Mouse (Mus musculus) ES-E14 (cell line): Measurements from ENCODE around the gene Cap2. TPM values are rescaled to one million over a fixed set of nuclear protein-coding genes. Genes with fewer than 3 reads are reported as not detected.

ENCODE experiments used
- DNase-seq: peaks from one replicate; pipeline ENCODE4 v3.0.0-alpha.2; 2013; ENCODE audit warnings: low read depth, low spot score
- H3K27ac ChIP-seq: 2 replicates; pipeline ENCODE4 v1.5.1; 2012; ENCODE audit warnings: low read depth, mild to moderate bottlenecking, low read length, moderate library complexity, mixed read lengths; ENCODE audit not compliant: poor library complexity, insufficient read depth, severe bottlenecking
- H3K36me3 ChIP-seq: 2 replicates; pipeline ENCODE4 v1.6.1; 2012; ENCODE audit warnings: mild to moderate bottlenecking, low read length, moderate library complexity, mixed read lengths; ENCODE audit not compliant: control insufficient read depth, poor library complexity, insufficient read depth, severe bottlenecking
- H3K4me1 ChIP-seq, 2 experiments: fragments of 150-350 bp in 1 of 2; sonication (generic) in 1 of 2; 2 replicates each; pipeline ENCODE4 v1.6.1; 2012; ENCODE audit warnings: low read length in 2 of 2, mild to moderate bottlenecking in 1 of 2, mixed read lengths in 1 of 2; ENCODE audit not compliant: control insufficient read depth in 2 of 2, insufficient read depth in 2 of 2, poor library complexity in 1 of 2
- H3K4me3 ChIP-seq, 2 experiments: fragments of 150-350 bp in 1 of 2; sonication (generic) in 1 of 2; 2 replicates each; pipeline ENCODE4 v1.5.1; 2012; ENCODE audit warnings: low read length in 2 of 2, low read depth in 1 of 2, mild to moderate bottlenecking in 1 of 2, mixed read lengths in 1 of 2; ENCODE audit not compliant: insufficient read depth in 1 of 2, poor library complexity in 1 of 2, severe bottlenecking in 1 of 2
- H3K9ac ChIP-seq: 2 replicates; pipeline ENCODE4 v1.6.1; 2012; ENCODE audit warnings: low read depth, mild to moderate bottlenecking, low read length, mixed read lengths; ENCODE audit not compliant: poor library complexity, insufficient read depth, severe bottlenecking
- H3K9me3 ChIP-seq: fragments of 150-350 bp; sonication (generic); 2 replicates; pipeline ENCODE4 v1.6.1; 2012; ENCODE audit warnings: low read depth, mild to moderate bottlenecking, low read length; ENCODE audit not compliant: control insufficient read depth, insufficient read depth
- CHD2 ChIP-seq: IDR thresholded peaks from 2 replicates; pipeline ENCODE4 v1.6.1; 2014; ENCODE audit warnings: mild to moderate bottlenecking, low read depth, low read length, inconsistent platforms
- HCFC1 ChIP-seq: IDR thresholded peaks from 2 replicates; pipeline ENCODE4 v1.6.1; 2012; ENCODE audit warnings: low read length, inconsistent platforms, borderline replicate concordance; ENCODE audit not compliant: insufficient read depth
- MAFK ChIP-seq: IDR thresholded peaks from 2 replicates; pipeline ENCODE4 v1.6.1; 2014; ENCODE audit warnings: mild to moderate bottlenecking, low read depth, low read length, inconsistent platforms; ENCODE audit not compliant: insufficient read depth
- ZC3H11A ChIP-seq: IDR thresholded peaks from 2 replicates; pipeline ENCODE4 v1.6.1; 2012; ENCODE audit warnings: low read depth, mild to moderate bottlenecking, inconsistent platforms, low read length, borderline replicate concordance
- ZNF384 ChIP-seq: IDR thresholded peaks from 2 replicates; pipeline ENCODE4 v1.6.1; 2012; ENCODE audit warnings: low read depth, low read length, inconsistent platforms
- in situ Hi-C, 2 experiments: fragments of 600-800 bp; cut with MboI; formaldehyde crosslinking; loops; one replicate each; pipeline ENCODE4 v1.15.1; 2025; ENCODE audit warnings: low sequenced_read_pairs in 2 of 2, inconsistent platforms in 1 of 2; ENCODE audit not compliant: unreplicated experiment in 2 of 2
- total RNA-seq: library from RNA; depleted of rRNA; stranded (reverse); fragments of 300-350 nt; gene quantifications from 2 replicates; pipeline ENCODE4 v1.2.3, GENCODE M21; 2012

The Cap2 gene
- total RNA-seq, 1 experiment = 5.1 TPM

- in situ Hi-C loops = loop anchor here (10.0 to 25.0 kb wide), 2 partner anchors 313 to 316 kb away; no protein-coding TSS in a partner anchor
- Histone ChIP-seq H3K4me1 (peaks cover 1 to 3% of the 10 kb centered on the region in 2 experiments; a peak in 2 of 4 replicates), H3K36me3 (no peaks in the 10 kb centered on the region), H3K4me3 (no peak overlapping the region), H3K9me3 (no peaks in the 10 kb centered on the region), H3K9ac (no peak overlapping the region), H3K27ac (no peak overlapping the region)
- no peak for TF ChIP-seq CHD2
- no peak for TF ChIP-seq MAFK
- TF ChIP-seq ZC3H11A = no peak
- TF ChIP-seq HCFC1 = no peak
- no peak for TF ChIP-seq ZNF384
- DNase-seq = no peak
These were observed 126.2 kb downstream of the Cap2 start for GRCm38 (mm10) chr13:46627841-46628240.

DNA sequence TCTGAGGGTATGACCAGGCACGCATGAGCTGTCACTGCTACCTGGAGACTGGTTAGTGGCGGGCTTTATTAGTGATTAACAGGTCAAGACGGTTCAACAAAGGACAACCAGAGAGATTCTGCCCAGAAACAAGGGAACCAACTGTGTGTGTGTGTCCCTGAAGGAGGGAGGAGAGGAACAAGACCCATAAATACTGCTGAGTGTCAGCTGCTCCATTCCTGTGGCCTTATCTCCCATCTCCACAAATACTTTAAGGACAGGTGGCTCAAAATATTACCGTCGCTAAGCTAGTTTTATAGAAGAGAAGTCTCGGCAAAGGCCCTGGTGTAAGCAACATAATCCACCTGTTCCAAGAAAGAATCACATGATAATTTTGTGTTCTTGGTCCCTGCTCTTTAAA is 127.7 kb downstream of the Cap2 start:
- no peak overlapping the region for H3K4me3 ChIP-seq
- H3K4me1 ChIP-seq = peaks cover 1 to 13% of the 10 kb centered on the region in 2 experiments; a peak in 3 of 4 replicates
- DNase-seq = no peak
- no peak overlapping the region for H3K9ac ChIP-seq
- in situ Hi-C loops = loop anchor here (10.0 to 25.0 kb wide), 2 partner anchors 315 to 317 kb away; no protein-coding TSS in a partner anchor
- H3K36me3 ChIP-seq = no peaks in the 10 kb centered on the region
- H3K27ac ChIP-seq = no peak overlapping the region
- H3K9me3 ChIP-seq = no peaks in the 10 kb centered on the region
- TF ChIP-seq ZNF384 = no peak
- no peak for TF ChIP-seq MAFK
- TF ChIP-seq CHD2 = no peak
- no peak for TF ChIP-seq ZC3H11A
- no peak for TF ChIP-seq HCFC1

DNA sequence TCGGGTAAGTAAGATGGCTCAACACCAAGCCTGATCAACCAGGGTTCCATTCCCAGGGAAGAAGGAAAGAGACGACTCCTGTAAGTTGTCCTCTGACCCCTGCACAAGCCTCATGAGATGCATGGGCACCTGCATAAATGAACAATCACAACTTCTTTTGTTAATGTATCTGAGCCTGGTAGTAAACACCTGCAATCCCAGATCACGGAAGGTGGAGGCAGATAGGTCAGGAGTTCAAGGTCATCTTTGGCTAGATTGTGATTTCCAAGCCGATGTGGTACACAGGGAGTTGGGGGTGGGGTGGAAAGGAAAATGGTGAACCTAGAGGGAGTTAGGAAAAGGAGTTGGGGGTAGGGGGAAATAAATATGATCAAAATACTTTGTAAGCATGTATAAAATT is 131.1 kb downstream of the Cap2 start:
- TF ChIP-seq ZC3H11A (no peak), MAFK (no peak), HCFC1 (no peak), ZNF384 (no peak), CHD2 (no peak)
- in situ Hi-C loops = loop anchor here in 1 of 2 experiments (25.0 kb wide), 1 partner anchor 320 kb away; no protein-coding TSS in a partner anchor
- H3K4me3 ChIP-seq = no peak overlapping the region
- H3K36me3 ChIP-seq = no peaks in the 10 kb centered on the region
- peaks cover 1 to 13% of the 10 kb centered on the region in 2 experiments; a peak in 2 of 4 replicates for H3K4me1 ChIP-seq
- H3K9me3 ChIP-seq = no peaks in the 10 kb centered on the region
- no peak for DNase-seq
- no peak overlapping the region for H3K27ac ChIP-seq
- H3K9ac ChIP-seq = no peak overlapping the region

DNA sequence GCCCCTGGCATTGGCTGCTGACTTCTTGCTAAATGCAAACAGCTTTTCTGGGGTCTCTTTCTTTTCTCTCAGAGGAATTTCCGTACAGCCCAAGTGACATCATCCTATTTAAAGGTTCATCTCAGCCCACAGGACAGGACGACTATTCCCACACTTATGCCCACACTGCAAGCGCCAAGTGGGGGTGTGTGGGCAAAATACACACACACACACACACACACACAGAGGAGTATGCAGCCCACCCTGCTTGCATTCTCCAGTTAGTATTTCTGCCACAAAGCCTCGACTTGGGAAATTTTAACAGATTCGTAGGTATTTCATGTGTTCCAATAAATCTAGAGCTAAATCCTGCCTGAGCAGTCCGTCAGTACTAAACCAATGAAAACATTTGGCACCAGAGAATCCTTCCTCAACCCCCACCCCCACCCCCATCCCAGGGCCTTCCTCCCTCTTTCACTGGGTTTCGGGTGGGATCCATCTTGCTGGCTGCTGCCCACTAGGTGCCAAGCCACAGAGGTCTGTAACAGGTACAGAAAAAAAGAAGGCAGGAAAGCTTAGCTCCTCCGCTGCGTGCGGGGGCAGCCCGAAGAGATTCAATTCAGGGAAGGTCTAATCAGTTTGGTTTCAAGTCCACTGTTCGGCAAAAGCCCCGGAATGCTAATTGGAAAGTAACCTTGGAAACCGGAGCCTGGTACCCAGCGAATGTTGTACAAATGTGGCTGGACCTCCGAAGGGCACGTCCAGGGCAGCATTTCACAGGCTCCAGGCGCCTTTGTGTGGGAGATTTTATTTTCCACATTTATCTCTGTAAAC is 131.9 kb downstream of the Cap2 start:
- Histone ChIP-seq H3K9me3 (no peaks in the 10 kb centered on the region), H3K4me3 (no peak overlapping the region), H3K36me3 (no peaks in the 10 kb centered on the region), H3K27ac (no peak overlapping the region; the same call in 1 of the 2 replicates), H3K9ac (no peak overlapping the region), H3K4me1 (peaks cover 1 to 13% of the 10 kb centered on the region in 2 experiments; a peak in 2 of 4 replicates)
- no peak for DNase-seq
- in situ Hi-C loops = loop anchor here in 1 of 2 experiments (25.0 kb wide), 1 partner anchor 321 kb away; no protein-coding TSS in a partner anchor
- TF ChIP-seq MAFK (no peak), CHD2 (no peak), ZNF384 (no peak), ZC3H11A (no peak), HCFC1 (no peak)
